30 mouse cellular contexts compared by ENCODE assay signal in genomic region chr6:123227519-123228166, GRCm38 (mm10). TPM values are rescaled to one million over a fixed set of nuclear protein-coding genes. Genes with fewer than 3 reads are reported as not detected.
DNase-seq lines count a peak whose midpoint lies in the region; ATAC-seq and TF ChIP-seq lines count a peak whose summit lies in the region.
"Had no signal": no experiment of that assay in that cellular context is flagged by ENCODE, and none has a peak within 500 bp of the region (broad histone marks: within the 10 kb centered on the region; RNA-seq: fewer than 3 reads in every experiment).

No protein-coding gene starts in this region.

- no peaks in the 10 kb centered on the region for H3K4me1 ChIP-seq in lung, postnatal 0 days (ENCODE audit: insufficient read depth, low read depth, low read length)
- H3K4me1 ChIP-seq in bone marrow macrophage, adult 2 months (ENCODE audit: control insufficient read depth, insufficient read depth, low read length), result peaks cover 24% of the 10 kb centered on the region
- H3K4me1 ChIP-seq in liver, embryonic 15.5 days (replicated peaks), result no peaks in the 10 kb centered on the region
- H3K4me1 ChIP-seq: embryonic facial prominence, embryonic 10.5 days; kidney, embryonic 15.5 days; limb, embryonic 10.5 days; lung, embryonic 15.5 days; midbrain, embryonic 10.5 days had no signal

- no peak overlapping the region for H3K4me2 ChIP-seq in lung, postnatal 0 days (replicated peaks; ENCODE audit: low read depth, low read length)
- no peak overlapping the region for H3K4me2 ChIP-seq in liver, embryonic 15.5 days
- H3K4me2 ChIP-seq: hindbrain, embryonic 14.5 days; kidney, embryonic 15.5 days; lung, embryonic 15.5 days had no signal

- H3K27ac ChIP-seq in lung, postnatal 0 days (ENCODE audit: low read length), result no peak overlapping the region
- H3K27ac ChIP-seq in bone marrow macrophage, adult 2 months (ENCODE audit: insufficient read depth, low read depth, low read length), result peak overlapping the region; percentile 97
- no peak overlapping the region for H3K27ac ChIP-seq in liver, embryonic 15.5 days (replicated peaks)
- H3K27ac ChIP-seq: embryonic facial prominence, embryonic 10.5 days; heart, adult 2 months; hindbrain, embryonic 14.5 days; kidney, embryonic 15.5 days; limb, embryonic 10.5 days; lung, embryonic 15.5 days; midbrain, embryonic 10.5 days had no signal

- peak; percentile 18 for DNase-seq in lung, postnatal 0 days (ENCODE audit: low spot score)
- no peak for DNase-seq in lung, adult 18-20 months
- DNase-seq in spleen, postnatal 36 days (ENCODE audit: low spot score in 2 of 2), result no peak
- DNase-seq in right cerebral cortex, adult 2 months (ENCODE audit: low spot score in 2 of 2), result no peak
- DNase-seq: adrenal gland, postnatal 14 days; cerebellum, adult 18-20 months; cerebellum, postnatal 25 days; gastrocnemius, postnatal 10 days; heart, adult 2 months; thymus, adult 2 months had no signal

- 54% methylated on average over 2 of the region's 2 CpGs for WGBS in lung, postnatal 0 days
- 25% methylated on average over 2 of the region's 2 CpGs for WGBS in liver, embryonic 15.5 days (ENCODE audit: insufficient replicate concordance)

- H3K9ac ChIP-seq in lung, postnatal 0 days (replicated peaks; ENCODE audit: low read depth), result no peak overlapping the region
- H3K9ac ChIP-seq in liver, embryonic 15.5 days, result no peak overlapping the region
- H3K9ac ChIP-seq: hindbrain, embryonic 14.5 days; kidney, embryonic 15.5 days; lung, embryonic 15.5 days had no signal

- H3K36me3 ChIP-seq in lung, postnatal 0 days (ENCODE audit: insufficient read depth, low read length), result no peaks in the 10 kb centered on the region
- H3K36me3 ChIP-seq in liver, embryonic 15.5 days (replicated peaks), result no peaks in the 10 kb centered on the region
- H3K36me3 ChIP-seq: embryonic facial prominence, embryonic 10.5 days; kidney, embryonic 15.5 days; limb, embryonic 10.5 days; lung, embryonic 15.5 days; midbrain, embryonic 10.5 days had no signal

- H3K27me3 ChIP-seq in lung, postnatal 0 days (replicated peaks; ENCODE audit: insufficient read depth, low read length), result no peaks in the 10 kb centered on the region
- no peaks in the 10 kb centered on the region for H3K27me3 ChIP-seq in liver, embryonic 15.5 days
- H3K27me3 ChIP-seq: kidney, embryonic 15.5 days; lung, embryonic 15.5 days had no signal

- TF ChIP-seq EP300 in lung, postnatal 0 days (IDR thresholded peaks at IDR 0.05), result no peak

- no peak for TF ChIP-seq POLR2A in bone marrow macrophage, adult 2 months (IDR thresholded peaks at IDR 0.05; ENCODE audit: borderline replicate concordance, low read depth, low read length)

- no peak overlapping the region for H3K4me3 ChIP-seq in lung, postnatal 0 days (ENCODE audit: low read depth, low read length)
- H3K4me3 ChIP-seq in bone marrow macrophage, adult 2 months (ENCODE audit: insufficient read depth, low read length), result no peak overlapping the region
- H3K4me3 ChIP-seq in liver, embryonic 15.5 days (replicated peaks), result no peak overlapping the region
- H3K4me3 ChIP-seq: embryonic facial prominence, embryonic 10.5 days; heart, adult 2 months; kidney, embryonic 15.5 days; limb, embryonic 10.5 days; lung, embryonic 15.5 days; midbrain, embryonic 10.5 days had no signal

- no peak for TF ChIP-seq CTCF in lung, postnatal 0 days (IDR thresholded peaks at IDR 0.05)
- no peak for TF ChIP-seq CTCF in bone marrow macrophage, adult 2 months (IDR thresholded peaks at IDR 0.05; ENCODE audit: low read depth, low read length)

- no peaks in the 10 kb centered on the region for H3K9me3 ChIP-seq in lung, postnatal 0 days (ENCODE audit: low read length)
- no peaks in the 10 kb centered on the region for H3K9me3 ChIP-seq in liver, embryonic 15.5 days (replicated peaks)
- H3K9me3 ChIP-seq: embryonic facial prominence, embryonic 10.5 days; kidney, embryonic 15.5 days; limb, embryonic 10.5 days; lung, embryonic 15.5 days; midbrain, embryonic 10.5 days had no signal

- ATAC-seq in lung, postnatal 0 days, result no peak
- 0 out of 2 replicates have a peak, but pooled peaks have one; percentile 41 for ATAC-seq in liver, embryonic 15.5 days (ENCODE audit: insufficient read depth)
- peak; percentile 99 for ATAC-seq in neutrophil, adult 5-6 weeks (ENCODE audit: extremely low read depth, insufficient number of reproducible peaks, low FRiP score, poor library complexity, severe bottlenecking)
- no peak for ATAC-seq in megakaryocyte-erythroid progenitor cell, adult 5-6 weeks (replicated peaks; ENCODE audit: low FRiP score, low TSS enrichment, poor library complexity, severe bottlenecking)
- ATAC-seq: activated CD4-positive, CD25-positive, alpha-beta regulatory T cell, adult 4 months; forebrain, embryonic 14.5 days had no signal

RNA-seq across cellular contexts. Expression of gene Clec4n, which starts 2.0 kb away (rescaled TPM):
- polyA plus RNA-seq in lung, postnatal 0 days (2015; fragmentation: Nextera tagmentation; extraction: Ambion mirVana), result 28.0 and 31.1 TPM in 2 replicates
- 161 and 162 TPM in 2 replicates for polyA plus RNA-seq in bone marrow macrophage, adult 2 months (2012; ENCODE audit: insufficient read depth, insufficient read length, missing spikeins)
- polyA plus RNA-seq in liver, embryonic 15.5 days (2015; fragmentation: Nextera tagmentation; extraction: Ambion mirVana), result 19.4 and 19.7 TPM in 2 replicates
- total RNA-seq in neutrophil, adult 5-6 weeks (2017), result 29.6 and 30.4 TPM in 2 replicates
- total RNA-seq in megakaryocyte-erythroid progenitor cell, adult 5-6 weeks (2014; fragmentation: Nextera tagmentation), result not detected in 2 replicates
- total RNA-seq in megakaryocyte-erythroid progenitor cell, adult 5-6 weeks (2017), result 0.57 TPM in 1 of 2 replicates, not detected in the other
- total RNA-seq: ES-E14; layer of hippocampus, postnatal 10 days; left cerebral cortex, adult 8-10 months had no signal
- polyA plus RNA-seq: embryonic facial prominence, embryonic 10.5 days; midbrain, embryonic 10.5 days had no signal

RNA-seq across cellular contexts. Expression of gene Clec4d, which starts 34.3 kb away (rescaled TPM):
- 2.5 and 2.7 TPM in 2 replicates for polyA plus RNA-seq in lung, postnatal 0 days (2015; fragmentation: Nextera tagmentation; extraction: Ambion mirVana)
- 1,180 and 1,280 TPM in 2 replicates for polyA plus RNA-seq in bone marrow macrophage, adult 2 months (2012; ENCODE audit: insufficient read depth, insufficient read length, missing spikeins)
- 0.58 and 0.64 TPM in 2 replicates for polyA plus RNA-seq in liver, embryonic 15.5 days (2015; fragmentation: Nextera tagmentation; extraction: Ambion mirVana)
- 512 and 520 TPM in 2 replicates for total RNA-seq in neutrophil, adult 5-6 weeks (2017)
- 16.3 and 17.4 TPM in 2 replicates for total RNA-seq in megakaryocyte-erythroid progenitor cell, adult 5-6 weeks (2014; fragmentation: Nextera tagmentation)
- 5.5 and 22.8 TPM in 2 replicates for total RNA-seq in megakaryocyte-erythroid progenitor cell, adult 5-6 weeks (2017)
- total RNA-seq: ES-E14; layer of hippocampus, postnatal 10 days; left cerebral cortex, adult 8-10 months; midbrain, postnatal 0 days had no signal
- polyA plus RNA-seq: activated CD4-positive, CD25-positive, alpha-beta regulatory T cell, adult 4 months; embryonic facial prominence, embryonic 10.5 days; forebrain, embryonic 14.5 days; intestine, embryonic 14.5 days; limb, embryonic 10.5 days; midbrain, embryonic 10.5 days; midbrain, postnatal 0 days had no signal

RNA-seq across cellular contexts. Expression of gene Clec4b2, which starts 55.0 kb away (rescaled TPM):
- polyA plus RNA-seq in lung, postnatal 0 days (2015; fragmentation: Nextera tagmentation; extraction: Ambion mirVana), result not detected in 2 replicates
- not detected in 2 replicates for polyA plus RNA-seq in bone marrow macrophage, adult 2 months (2012; ENCODE audit: insufficient read depth, insufficient read length, missing spikeins)
- 0.33 and 0.55 TPM in 2 replicates for polyA plus RNA-seq in liver, embryonic 15.5 days (2015; fragmentation: Nextera tagmentation; extraction: Ambion mirVana)
- total RNA-seq in neutrophil, adult 5-6 weeks (2017), result 0.58 and 2.1 TPM in 2 replicates
- total RNA-seq in megakaryocyte-erythroid progenitor cell, adult 5-6 weeks (2014; fragmentation: Nextera tagmentation), result not detected in 2 replicates
- total RNA-seq in megakaryocyte-erythroid progenitor cell, adult 5-6 weeks (2017), result 1.7 TPM in 1 of 2 replicates, not detected in the other
- total RNA-seq: adrenal gland, postnatal 14 days; ES-E14; gastrocnemius, postnatal 10 days; heart, adult 2 months; layer of hippocampus, postnatal 10 days; left cerebral cortex, adult 8-10 months; midbrain, postnatal 0 days had no signal
- polyA plus RNA-seq: activated CD4-positive, CD25-positive, alpha-beta regulatory T cell, adult 4 months; embryonic facial prominence, embryonic 10.5 days; forebrain, embryonic 14.5 days; heart, adult 2 months; heart, postnatal 0 days; hindbrain, embryonic 14.5 days; intestine, embryonic 14.5 days; kidney, embryonic 15.5 days; large intestine, adult 2 months; limb, embryonic 10.5 days; lung, embryonic 15.5 days; midbrain, embryonic 10.5 days; midbrain, postnatal 0 days; urinary bladder, adult 2 months had no signal

Comparison
In these comparisons a context has a peak if more than half of its experiments do, and no peak if none do; other contexts are left out.
1. ATAC-seq: peak in liver, embryonic 15.5 days (single experiment) and neutrophil, adult 5-6 weeks (single experiment); none in lung, postnatal 0 days (single experiment) and megakaryocyte-erythroid progenitor cell, adult 5-6 weeks (single experiment).
2. RNA of gene Clec4d, which starts 34.3 kb away (polyA plus RNA-seq): 1,180 to 1,280 TPM in bone marrow macrophage, adult 2 months; 2.5 to 2.7 TPM in lung, postnatal 0 days and 0.58 to 0.64 TPM in liver, embryonic 15.5 days; every median in the first group is over 100 times any median in the second.